Mouse (Mus musculus) lung, embryonic 16.5 days (tissue): ENCODE measurements around the gene Myh14. TPM values are rescaled to one million over a fixed set of nuclear protein-coding genes. Genes with fewer than 3 reads are reported as not detected.

Experiments
- ATAC-seq: fragments of 200-750 bp; cut with Nextera tagmentation; 2 replicates; pipeline ENCODE4 v1.8.0; 2017; ENCODE audit warnings: low read depth, mild to moderate bottlenecking, moderate library complexity
- H3K27ac ChIP-seq: fragments of 300-500 bp; sonication (generic); 2 replicates; pipeline ENCODE4 v1.5.1; 2014; ENCODE audit warnings: mild to moderate bottlenecking, control low read depth, low read length
- H3K27me3 ChIP-seq: fragments of 300-500 bp; sonication (generic); 2 replicates; pipeline ENCODE4 v1.6.1; 2014; ENCODE audit warnings: low read depth, low read length, mixed read lengths; ENCODE audit not compliant: control insufficient read depth, insufficient read depth
- H3K36me3 ChIP-seq: fragments of 300-500 bp; sonication (generic); 2 replicates; pipeline ENCODE4 v1.6.1; 2014; ENCODE audit warnings: low read length; ENCODE audit not compliant: control insufficient read depth, insufficient read depth
- H3K4me1 ChIP-seq: fragments of 300-500 bp; sonication (generic); replicated peaks from 2 replicates; pipeline ENCODE4 v1.6.1; 2014; ENCODE audit warnings: low read length, mixed read lengths; ENCODE audit not compliant: control insufficient read depth, insufficient read depth
- H3K4me2 ChIP-seq: fragments of 300-500 bp; sonication (generic); 2 replicates; pipeline ENCODE4 v1.6.1; 2014; ENCODE audit warnings: low read depth, low read length, control low read depth
- H3K4me3 ChIP-seq: fragments of 300-500 bp; sonication (generic); 2 replicates; pipeline ENCODE4 v1.5.1; 2014; ENCODE audit warnings: mild to moderate bottlenecking, low read length, control low read depth
- H3K9ac ChIP-seq: fragments of 300-500 bp; sonication (generic); 2 replicates; pipeline ENCODE4 v1.6.1; 2014; ENCODE audit warnings: low read length, control low read depth
- H3K9me3 ChIP-seq: fragments of 300-500 bp; sonication (generic); 2 replicates; pipeline ENCODE4 v1.6.1; 2016; ENCODE audit warnings: low read length; ENCODE audit not compliant: control insufficient read depth
- WGBS: fragments of 180-500 bp; shearing (Covaris S2); extraction: QIAGEN DNeasy Blood & Tissue Kit; methylation state at CpG from one replicate; pipeline ENCODE4 v1.1.7; 2014; 5-methylcytosine and 5-hydroxymethylcytosine counted together
- polyA plus RNA-seq: library from polyadenylated mRNA; unstranded; fragments of >200 nt; fragmentation: Nextera tagmentation; extraction: Ambion mirVana; gene quantifications from 2 replicates; pipeline ENCODE4 v1.2.1, GENCODE M21; 2015

Myh14 gene
- polyA plus RNA-seq, 1 experiment from 2014 or later, result 38.8 TPM

DNA sequence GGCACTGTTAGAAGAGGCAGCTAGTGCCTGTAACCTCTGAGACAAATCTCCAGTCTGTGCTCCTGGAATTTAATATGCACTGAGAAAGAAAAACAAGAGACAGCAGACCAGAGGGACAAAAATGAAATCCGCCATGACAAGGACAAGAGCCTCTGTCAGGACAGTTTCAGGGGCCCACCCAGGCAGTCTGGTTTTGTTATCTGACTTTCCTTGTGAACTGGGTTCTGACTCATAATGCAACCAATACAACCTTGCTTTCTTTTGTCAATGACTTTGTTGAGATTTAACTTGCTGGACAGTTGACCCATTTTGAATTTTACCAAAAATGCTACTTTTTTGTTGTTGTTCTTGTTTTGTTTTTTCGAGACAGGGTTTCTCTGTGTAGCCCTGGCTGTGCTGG is 113.0 kb downstream of the Myh14 start:
- Histone ChIP-seq H3K27ac (no peak overlapping the region), H3K9ac (no peak overlapping the region), H3K4me1 (peaks cover 6% of the 10 kb centered on the region; the same call in 1 of the 2 replicates), H3K9me3 (no peaks in the 10 kb centered on the region), H3K4me3 (no peak overlapping the region), H3K27me3 (no peaks in the 10 kb centered on the region), H3K36me3 (no peaks in the 10 kb centered on the region), H3K4me2 (no peak overlapping the region)
- ATAC-seq, result no peak
- 50% methylated on average over 2 of the region's 2 CpGs for WGBS

Other genes starting within 250 kb of the Myh14 start
- 0.36 and 0.57 TPM in 2 replicates for gene Lrrc4b, start 241.8 kb downstream of the Myh14 start, polyA plus RNA-seq
- gene Aspdh, start 205.5 kb downstream of the Myh14 start, polyA plus RNA-seq, result 0.62 and 1.3 TPM in 2 replicates
- gene Josd2, start 202.9 kb downstream of the Myh14 start, polyA plus RNA-seq, result 115 and 116 TPM in 2 replicates
- gene Emc10, start 174.3 kb downstream of the Myh14 start, polyA plus RNA-seq, result 94.0 TPM in 2 replicates
- gene Fam71e1, start 174.3 kb downstream of the Myh14 start, polyA plus RNA-seq, result 9.5 and 9.9 TPM in 2 replicates
- 0.63 and 1.2 TPM in 2 replicates for gene Mybpc2, start 146.2 kb downstream of the Myh14 start, polyA plus RNA-seq
- 0.33 and 1.1 TPM in 2 replicates for gene Spib, start 138.8 kb downstream of the Myh14 start, polyA plus RNA-seq
- gene Pold1, start 122.0 kb downstream of the Myh14 start, polyA plus RNA-seq, result 100 and 109 TPM in 2 replicates
- gene Nr1h2, start 116.9 kb downstream of the Myh14 start, polyA plus RNA-seq, result 86.2 and 87.0 TPM in 2 replicates
- gene Napsa, start 98.5 kb downstream of the Myh14 start, polyA plus RNA-seq, result 93.0 and 140 TPM in 2 replicates
- gene Kcnc3, start 80.2 kb downstream of the Myh14 start, polyA plus RNA-seq, result 1.5 and 2.1 TPM in 2 replicates
- not detected in 2 replicates for gene Izumo2, start 37.9 kb upstream of the Myh14 start, polyA plus RNA-seq
- gene Vrk3, start 77.6 kb upstream of the Myh14 start, polyA plus RNA-seq, result 46.9 and 53.0 TPM in 2 replicates
- gene Zfp473, start 80.2 kb upstream of the Myh14 start, polyA plus RNA-seq, result 2.0 TPM in 2 replicates
- 88.6 and 98.6 TPM in 2 replicates for gene Nup62, start 145.2 kb upstream of the Myh14 start, polyA plus RNA-seq
- 1.4 and 1.7 TPM in 2 replicates for gene Il4i1, start 145.5 kb upstream of the Myh14 start, polyA plus RNA-seq
- gene Atf5, start 145.8 kb upstream of the Myh14 start, polyA plus RNA-seq, result 3.3 and 3.5 TPM in 2 replicates
- 92.3 and 95.6 TPM in 2 replicates for gene Akt1s1, start 178.1 kb upstream of the Myh14 start, polyA plus RNA-seq
- 83.7 and 84.4 TPM in 2 replicates for gene Tbc1d17, start 178.2 kb upstream of the Myh14 start, polyA plus RNA-seq
- gene Pnkp, start 186.3 kb upstream of the Myh14 start, polyA plus RNA-seq, result 38.0 and 39.0 TPM in 2 replicates
- gene Ptov1, start 198.9 kb upstream of the Myh14 start, polyA plus RNA-seq, result 302 and 307 TPM in 2 replicates
- gene Med25, start 221.9 kb upstream of the Myh14 start, polyA plus RNA-seq, result 97.3 and 102 TPM in 2 replicates
- 22.4 and 24.3 TPM in 2 replicates for gene Fuz, start 225.2 kb upstream of the Myh14 start, polyA plus RNA-seq